Mouse (Mus musculus) hindbrain, embryonic 11.5 days (tissue): Measurements from ENCODE around the gene Rere. TPM values are rescaled to one million over a fixed set of nuclear protein-coding genes. Genes with fewer than 3 reads are reported as not detected.
"Not testable (repeated sequence)": the region's sequence is repeated elsewhere in the genome, so short reads cannot be mapped to it uniquely, and the experiment has no call there.

Experiments used
- ATAC-seq: fragments of 200-750 bp; cut with Nextera tagmentation; 2 replicates; pipeline ENCODE4 v1.8.0; 2017; ENCODE audit warnings: mild to moderate bottlenecking, moderate TSS enrichment, moderate library complexity; ENCODE audit not compliant: low FRiP score
- DNase-seq: peaks from one replicate; pipeline ENCODE4 v3.0.0-alpha.2; 2015; ENCODE audit warnings: low spot score
- H3K27ac ChIP-seq: fragments of 300-500 bp; sonication (generic); 2 replicates; pipeline ENCODE4 v1.5.1; 2014; ENCODE audit warnings: mild to moderate bottlenecking, low read depth, low read length
- H3K27me3 ChIP-seq: fragments of 300-500 bp; sonication (generic); 2 replicates; pipeline ENCODE4 v1.6.1; 2014; ENCODE audit warnings: mild to moderate bottlenecking, low read length, moderate library complexity, mixed read lengths; ENCODE audit not compliant: control insufficient read depth, insufficient read depth
- H3K36me3 ChIP-seq: fragments of 300-500 bp; sonication (generic); 2 replicates; pipeline ENCODE4 v1.6.1; 2014; ENCODE audit warnings: mild to moderate bottlenecking, low read length, moderate library complexity, mixed read lengths; ENCODE audit not compliant: control insufficient read depth, insufficient read depth
- H3K4me1 ChIP-seq: fragments of 300-500 bp; sonication (generic); replicated peaks from 2 replicates; pipeline ENCODE4 v1.6.1; 2014; ENCODE audit warnings: low read length, mixed read lengths; ENCODE audit not compliant: control insufficient read depth, insufficient read depth
- H3K4me2 ChIP-seq: fragments of 300-500 bp; sonication (generic); replicated peaks from 2 replicates; pipeline ENCODE4 v1.6.1; 2014; ENCODE audit warnings: mild to moderate bottlenecking, low read depth, low read length
- H3K4me3 ChIP-seq: fragments of 300-500 bp; sonication (generic); 2 replicates; pipeline ENCODE4 v1.5.1; 2014; ENCODE audit warnings: low read depth, low read length
- H3K9ac ChIP-seq: fragments of 300-500 bp; sonication (generic); 2 replicates; pipeline ENCODE4 v1.6.1; 2014; ENCODE audit warnings: low read depth, low read length
- H3K9me3 ChIP-seq: fragments of 300-500 bp; sonication (generic); 2 replicates; pipeline ENCODE4 v1.6.1; 2016; ENCODE audit warnings: low read length; ENCODE audit not compliant: control insufficient read depth
- WGBS: fragments of 180-500 bp; shearing (Covaris S2); extraction: QIAGEN DNeasy Blood & Tissue Kit; methylation state at CpG from one replicate; pipeline ENCODE4 v1.1.7; 2014; 5-methylcytosine and 5-hydroxymethylcytosine counted together
- polyA plus RNA-seq: library from polyadenylated mRNA; unstranded; fragments of >200 nt; fragmentation: Nextera tagmentation; extraction: Ambion mirVana; gene quantifications from 2 replicates; pipeline ENCODE4 v1.2.1, GENCODE M21; 2014

The Rere gene
- polyA plus RNA-seq, 1 experiment from 2014 or later, result 50.0 TPM

GRCm38 (mm10) chr4:150493258-150493937 is 212.0 kb downstream of the Rere start:
- no peak overlapping the region for H3K9ac ChIP-seq
- H3K9me3 ChIP-seq, result no peaks in the 10 kb centered on the region
- H3K27ac ChIP-seq, result no peak overlapping the region
- H3K36me3 ChIP-seq, result no peaks in the 10 kb centered on the region
- H3K4me2 ChIP-seq, result no peak overlapping the region
- DNase-seq (no peak), ATAC-seq (no peak)
- H3K4me1 ChIP-seq, result peaks cover 2% of the 10 kb centered on the region; the same call in 1 of the 2 replicates
- WGBS, result 91% methylated on average over 7 of the region's 7 CpGs
- no peak overlapping the region for H3K4me3 ChIP-seq
- H3K27me3 ChIP-seq, result no peaks in the 10 kb centered on the region

- H3K4me3 ChIP-seq, H3K9me3 ChIP-seq, ATAC-seq, H3K9ac ChIP-seq, H3K36me3 ChIP-seq, H3K4me1 ChIP-seq, H3K27me3 ChIP-seq, H3K4me2 ChIP-seq, H3K27ac ChIP-seq, DNase-seq: not testable (repeated sequence)
- WGBS, result 93% methylated on average over 2 of the region's 5 CpGs
Measured at GRCm38 (mm10) chr4:150493938-150494330, 212.5 kb downstream of the Rere start.

- H3K9ac ChIP-seq, result no peak overlapping the region
- ATAC-seq (no peak), DNase-seq (no peak)
- no peaks in the 10 kb centered on the region for H3K9me3 ChIP-seq
- H3K4me3 ChIP-seq, result no peak overlapping the region
- 62% methylated on average over 2 of the region's 2 CpGs for WGBS
- H3K27ac ChIP-seq, result no peak overlapping the region
- H3K4me1 ChIP-seq, result no peaks in the 10 kb centered on the region
- H3K36me3 ChIP-seq, result no peaks in the 10 kb centered on the region
- H3K4me2 ChIP-seq, result no peak overlapping the region
- H3K27me3 ChIP-seq, result no peaks in the 10 kb centered on the region
Measured at GRCm38 (mm10) chr4:150495568-150495967, 214.1 kb downstream of the Rere start.

- no peak overlapping the region for H3K4me3 ChIP-seq
- no peaks in the 10 kb centered on the region for H3K27me3 ChIP-seq
- H3K4me2 ChIP-seq, result no peak overlapping the region
- no peak overlapping the region for H3K9ac ChIP-seq
- WGBS, result 93% methylated on average over 11 of the region's 11 CpGs
- no peaks in the 10 kb centered on the region for H3K9me3 ChIP-seq
- no peak for ATAC-seq
- peaks cover 5% of the 10 kb centered on the region; the same call in 1 of the 2 replicates for H3K36me3 ChIP-seq
- H3K27ac ChIP-seq, result no peak overlapping the region
- no peaks in the 10 kb centered on the region for H3K4me1 ChIP-seq
- no peak for DNase-seq
Measured at GRCm38 (mm10) chr4:150504304-150505021, 223.0 kb downstream of the Rere start.

- Histone ChIP-seq H3K9me3 (no peaks in the 10 kb centered on the region), H3K4me2 (no peak overlapping the region), H3K4me3 (no peak overlapping the region), H3K27me3 (no peaks in the 10 kb centered on the region), H3K36me3 (peaks cover 6% of the 10 kb centered on the region), H3K4me1 (no peaks in the 10 kb centered on the region), H3K9ac (no peak overlapping the region), H3K27ac (no peak overlapping the region)
- WGBS, result 88% methylated on average over 3 of the region's 3 CpGs
- ATAC-seq (no peak), DNase-seq (no peak)
Measured at GRCm38 (mm10) chr4:150509026-150509712, 227.7 kb downstream of the Rere start.

- Histone ChIP-seq H3K9me3 (no peaks in the 10 kb centered on the region), H3K4me2 (no peak overlapping the region), H3K4me3 (no peak overlapping the region), H3K27me3 (no peaks in the 10 kb centered on the region), H3K27ac (no peak overlapping the region), H3K36me3 (peaks cover 6% of the 10 kb centered on the region), H3K9ac (no peak overlapping the region), H3K4me1 (no peaks in the 10 kb centered on the region)
- DNase-seq (no peak), ATAC-seq (no peak)
- WGBS, result 94% methylated on average over 2 of the region's 2 CpGs
Measured at GRCm38 (mm10) chr4:150510036-150510435, 228.6 kb downstream of the Rere start.

- not testable (repeated sequence) for H3K9ac ChIP-seq, H3K27ac ChIP-seq, H3K9me3 ChIP-seq, DNase-seq, H3K27me3 ChIP-seq, H3K4me2 ChIP-seq, H3K4me1 ChIP-seq, H3K4me3 ChIP-seq, ATAC-seq, H3K36me3 ChIP-seq
- 98% methylated on average over 4 of the region's 6 CpGs for WGBS
Measured at GRCm38 (mm10) chr4:150513387-150513786, 231.9 kb downstream of the Rere start.

- Histone ChIP-seq H3K9ac (no peak overlapping the region), H3K4me1 (no peaks in the 10 kb centered on the region), H3K9me3 (no peaks in the 10 kb centered on the region), H3K4me2 (no peak overlapping the region), H3K27me3 (no peaks in the 10 kb centered on the region), H3K4me3 (no peak overlapping the region), H3K27ac (no peak overlapping the region), H3K36me3 (no peaks in the 10 kb centered on the region)
- ATAC-seq (no peak), DNase-seq (no peak)
- 86% methylated on average over 2 of the region's 2 CpGs for WGBS
Measured at GRCm38 (mm10) chr4:150516201-150516600, 234.8 kb downstream of the Rere start.
